Mouse (Mus musculus) embryonic facial prominence, embryonic 12.5 days (tissue): ENCODE measurements around the gene Apex1. TPM values are rescaled to one million over a fixed set of nuclear protein-coding genes. Genes with fewer than 3 reads are reported as not detected.

Experiments
- ATAC-seq: fragments of 200-750 bp; cut with Nextera tagmentation; 2 replicates; pipeline ENCODE4 v1.8.0; 2017; ENCODE audit not compliant: insufficient number of reproducible peaks, insufficient read depth, low FRiP score, low TSS enrichment
- H3K27ac ChIP-seq: fragments of 300-500 bp; sonication (generic); 2 replicates; pipeline ENCODE4 v1.5.1; 2016; ENCODE audit warnings: mild to moderate bottlenecking
- H3K27me3 ChIP-seq: fragments of 300-500 bp; sonication (generic); 2 replicates; pipeline ENCODE4 v1.6.1; 2016; ENCODE audit warnings: mild to moderate bottlenecking, moderate library complexity
- H3K36me3 ChIP-seq: fragments of 300-500 bp; sonication (generic); 2 replicates; pipeline ENCODE4 v1.6.1; 2016; ENCODE audit warnings: mild to moderate bottlenecking
- H3K4me1 ChIP-seq: fragments of 300-500 bp; sonication (generic); 2 replicates; pipeline ENCODE4 v1.6.1; 2016
- H3K4me2 ChIP-seq: fragments of 300-500 bp; sonication (generic); replicated peaks from 2 replicates; pipeline ENCODE4 v1.6.1; 2016; ENCODE audit warnings: mild to moderate bottlenecking, moderate library complexity
- H3K4me3 ChIP-seq: fragments of 300-500 bp; sonication (generic); 2 replicates; pipeline ENCODE4 v1.5.1; 2016; ENCODE audit warnings: mild to moderate bottlenecking
- H3K9ac ChIP-seq: fragments of 300-500 bp; sonication (generic); 2 replicates; pipeline ENCODE4 v1.6.1; 2016; ENCODE audit warnings: mild to moderate bottlenecking, moderate library complexity
- H3K9me3 ChIP-seq: fragments of 300-500 bp; sonication (generic); 2 replicates; pipeline ENCODE4 v1.6.1; 2016; ENCODE audit warnings: mild to moderate bottlenecking, moderate library complexity
- WGBS: fragments of 180-500 bp; shearing (Covaris S2); methylation state at CpG from one replicate; pipeline ENCODE4 v1.1.7; 2016; 5-methylcytosine and 5-hydroxymethylcytosine counted together
- polyA plus RNA-seq: library from polyadenylated mRNA; unstranded; fragments of >200 nt; fragmentation: Nextera tagmentation; extraction: Ambion mirVana; gene quantifications from 2 replicates; pipeline ENCODE4 v1.2.1, GENCODE M21; 2016

Apex1 gene
- polyA plus RNA-seq, 1 experiment from 2014 or later: 335 TPM

DNA sequence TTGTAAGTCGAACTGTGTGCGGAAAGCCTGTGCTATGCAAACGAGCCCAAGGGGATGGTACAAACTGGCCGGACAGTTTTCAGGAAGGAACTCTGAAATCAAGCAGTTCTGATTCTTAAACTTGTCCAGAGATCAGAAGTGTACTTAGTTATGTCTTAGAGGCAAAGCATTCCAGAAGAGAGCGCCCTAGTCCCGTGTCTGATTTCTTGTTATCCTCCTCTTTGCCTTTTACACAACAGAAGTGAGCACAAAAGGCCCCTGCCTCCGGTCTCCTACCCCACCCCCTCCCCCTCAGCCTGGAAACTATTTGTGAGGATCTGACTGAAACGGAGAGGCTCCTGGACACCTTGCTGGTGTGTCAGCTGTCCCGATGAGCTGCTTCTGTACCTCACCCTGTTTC, 51.9 kb downstream of the Apex1 start:
- Histone ChIP-seq H3K9ac (no peak overlapping the region), H3K4me1 (peaks cover 8% of the 10 kb centered on the region; the same call in 1 of the 2 replicates), H3K4me2 (peak overlapping the region; percentile 18), H3K36me3 (no peaks in the 10 kb centered on the region), H3K27ac (no peak overlapping the region), H3K4me3 (no peak overlapping the region), H3K9me3 (no peaks in the 10 kb centered on the region), H3K27me3 (no peaks in the 10 kb centered on the region)
- 15% methylated on average over 9 of the region's 9 CpGs for WGBS
- ATAC-seq: no peak

Other genes starting within 250 kb of the Apex1 start
- gene Olfr747, start 231.8 kb upstream of the Apex1 start, polyA plus RNA-seq: not detected in 2 replicates
- not detected in 2 replicates for gene Olfr748, start 217.6 kb upstream of the Apex1 start, polyA plus RNA-seq
- gene Olfr749, start 179.9 kb upstream of the Apex1 start, polyA plus RNA-seq: not detected in 2 replicates
- gene Ttc5, start 139.4 kb upstream of the Apex1 start, polyA plus RNA-seq: 95.2 and 96.7 TPM in 2 replicates
- gene Ccnb1ip1, start 117.2 kb upstream of the Apex1 start, polyA plus RNA-seq: not detected in 2 replicates
- 63.8 and 67.6 TPM in 2 replicates for gene Parp2, start 117.1 kb upstream of the Apex1 start, polyA plus RNA-seq
- gene Tep1, start 54.4 kb upstream of the Apex1 start, polyA plus RNA-seq: 3.5 and 5.7 TPM in 2 replicates
- 0.22 and 0.46 TPM in 2 replicates for gene Klhl33, start 27.5 kb upstream of the Apex1 start, polyA plus RNA-seq
- 162 and 166 TPM in 2 replicates for gene Osgep, start 75 bp upstream of the Apex1 start, polyA plus RNA-seq
- gene Pip4p1, start 5.9 kb downstream of the Apex1 start, polyA plus RNA-seq: 54.5 and 57.6 TPM in 2 replicates
- 48.8 and 49.9 TPM in 2 replicates for gene Pnp, start 6.1 kb downstream of the Apex1 start, polyA plus RNA-seq
- not detected in 2 replicates for gene Gm49342, start 19.5 kb downstream of the Apex1 start, polyA plus RNA-seq
- gene Pnp2, start 31.0 kb downstream of the Apex1 start, polyA plus RNA-seq: 0.29 TPM in 1 of 2 replicates, not detected in the other
- gene Rnase10, start 82.8 kb downstream of the Apex1 start, polyA plus RNA-seq: not detected in 2 replicates
- not detected in 2 replicates for gene Rnase9, start 116.9 kb downstream of the Apex1 start, polyA plus RNA-seq
- gene Rnase11, start 125.2 kb downstream of the Apex1 start, polyA plus RNA-seq: not detected in 2 replicates
- gene Rnase12, start 132.7 kb downstream of the Apex1 start, polyA plus RNA-seq: not detected in 2 replicates
- gene Olfr750, start 149.5 kb downstream of the Apex1 start, polyA plus RNA-seq: not detected in 2 replicates
- 17.8 and 18.9 TPM in 2 replicates for gene Rnase4, start 166.1 kb downstream of the Apex1 start, polyA plus RNA-seq
- 4.1 and 4.5 TPM in 2 replicates for gene Ang, start 166.2 kb downstream of the Apex1 start, polyA plus RNA-seq
- gene Eddm3b, start 189.5 kb downstream of the Apex1 start, polyA plus RNA-seq: not detected in 2 replicates
- 0.28 and 0.29 TPM in 2 replicates for gene Rnase6, start 198.9 kb downstream of the Apex1 start, polyA plus RNA-seq
- not detected in 2 replicates for gene Rnase1, start 221.8 kb downstream of the Apex1 start, polyA plus RNA-seq
- not detected in 2 replicates for gene Rnase2b, start 237.3 kb downstream of the Apex1 start, polyA plus RNA-seq